ENCODE assay signal across 8 mouse cellular contexts in the genomic region with DNA sequence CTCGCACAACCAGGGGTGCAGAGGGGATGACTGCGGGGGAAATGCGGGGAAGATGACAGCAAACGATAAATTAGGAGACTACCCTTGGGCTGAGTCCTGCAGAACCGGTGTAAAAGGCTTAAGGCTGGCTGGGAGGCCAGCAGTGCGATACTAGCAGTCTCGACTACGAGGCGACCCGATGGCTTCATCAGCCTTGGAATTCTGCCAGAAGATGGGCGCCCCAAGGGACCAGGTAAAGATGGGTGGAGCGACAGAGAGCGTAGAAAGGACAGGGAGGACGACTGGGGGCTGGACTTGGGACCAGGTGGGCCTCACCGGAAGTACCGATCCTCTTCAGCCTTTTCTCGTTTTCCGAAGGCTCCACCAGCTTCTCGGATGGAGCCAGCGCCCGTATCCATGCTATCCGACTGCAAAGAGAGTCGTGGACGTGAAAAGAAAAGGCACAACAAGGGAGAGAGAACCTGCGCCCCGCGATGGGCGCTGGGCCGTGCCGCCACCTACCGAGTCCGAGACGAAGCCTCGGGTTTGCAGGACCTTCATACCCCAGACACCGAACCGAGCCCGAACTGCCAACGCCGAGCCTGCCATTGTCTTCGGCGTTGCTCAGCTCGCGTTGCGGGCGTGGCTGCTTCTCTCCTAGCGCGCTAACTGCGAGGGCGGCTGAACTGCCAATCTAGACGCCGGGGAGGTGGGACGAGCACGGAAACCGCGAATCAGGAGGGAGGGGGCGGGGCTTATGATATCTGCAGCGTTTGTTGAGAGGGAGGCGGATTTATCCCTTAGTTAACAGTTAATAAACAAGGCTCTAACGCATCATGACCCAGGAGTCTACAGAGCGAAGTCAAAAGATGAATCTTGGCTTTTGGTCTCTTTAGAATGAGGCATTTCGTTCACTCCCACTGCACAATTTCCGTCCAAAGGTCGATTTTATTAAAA. TPM values are rescaled to one million over a fixed set of nuclear protein-coding genes. Genes with fewer than 3 reads are reported as not detected.
DNase-seq lines count a peak whose midpoint lies in the region; ATAC-seq lines count a peak whose summit lies in the region.

Atpif1 (minus strand) TSS at position 679 of the 936 bp plus-strand sequence.

- peaks cover 7% of the 10 kb centered on the region for H3K36me3 ChIP-seq in hindbrain, embryonic 11.5 days (ENCODE audit: control insufficient read depth, insufficient read depth, low read length)

- DNase-seq in Muller cell, postnatal 12 days (ENCODE audit: inconsistent ontology term) = peak; percentile 98
- peak; percentile 89 for DNase-seq in cerebellum, adult 9-10 months
- peak; percentile 74 to 91 for DNase-seq in frontal cortex, adult 2 months (ENCODE audit: extremely low spot score in 1 of 2, low spot score in 1 of 2)
- peak; percentile 95 for DNase-seq in hindbrain, embryonic 11.5 days (ENCODE audit: low spot score)
- peak; percentile 77 to 78 for DNase-seq in layer of hippocampus, postnatal 25 days (ENCODE audit: extremely low spot score in 1 of 2, low spot score in 1 of 2)
- peak; percentile 93 for DNase-seq in lung, postnatal 25 days (ENCODE audit: low spot score)
- DNase-seq in retina, postnatal 1 day = peak; percentile 96
- peak; percentile 71 to 88 for DNase-seq in urinary bladder, adult 18-20 months (ENCODE audit: low spot score in 2 of 2)

- peaks cover 3% of the 10 kb centered on the region; the same call in 1 of the 2 replicates for H3K4me1 ChIP-seq in hindbrain, embryonic 11.5 days (replicated peaks; ENCODE audit: control insufficient read depth, insufficient read depth, low read length)

- no peaks in the 10 kb centered on the region for H3K27me3 ChIP-seq in hindbrain, embryonic 11.5 days (ENCODE audit: control insufficient read depth, insufficient read depth, low read length)

- peak; percentile 88 for ATAC-seq in hindbrain, embryonic 11.5 days (ENCODE audit: low FRiP score)

- no peaks in the 10 kb centered on the region for H3K9me3 ChIP-seq in hindbrain, embryonic 11.5 days (ENCODE audit: control insufficient read depth, low read length)

- H3K4me2 ChIP-seq in hindbrain, embryonic 11.5 days (replicated peaks; ENCODE audit: low read depth, low read length) = peak within 1 kb of the TSS; percentile 77

- peak within 1 kb of the TSS; percentile 93 for H3K9ac ChIP-seq in hindbrain, embryonic 11.5 days (ENCODE audit: low read depth, low read length)

- peak within 1 kb of the TSS; percentile 68 for H3K4me3 ChIP-seq in hindbrain, embryonic 11.5 days (ENCODE audit: low read depth, low read length)

- under 1% methylated on average over 63 of the region's 63 CpGs for WGBS in hindbrain, embryonic 11.5 days

- H3K27ac ChIP-seq in hindbrain, embryonic 11.5 days (ENCODE audit: low read depth, low read length) = peak within 1 kb of the TSS; percentile 86

RNA-seq across cellular contexts. Expression of gene Atpif1, which starts in this region (rescaled TPM):
- 869 and 938 TPM in 2 replicates for polyA plus RNA-seq in frontal cortex, adult 2 months (2012; rRNA removed)
- 1,169 and 1,193 TPM in 2 replicates for polyA plus RNA-seq in hindbrain, embryonic 11.5 days (2014; fragmentation: Nextera tagmentation; extraction: Ambion mirVana)
- 100 to 1,000 TPM; 461 to 496 TPM for total RNA-seq in layer of hippocampus, postnatal 25 days (2021)

Comparison
In these comparisons a context has a peak if more than half of its experiments do, and no peak if none do; other contexts are left out.
1. Peak in every context shown above with its lines: DNase-seq, ATAC-seq, H3K4me3 ChIP-seq and H3K27ac ChIP-seq.